Mouse (Mus musculus): ENCODE results near the gene Dync1i1.
A peak's percentile ranks its signal among the peaks of the same experiment; 100 is the strongest.
"Not testable (repeated sequence)": the region's sequence is repeated elsewhere in the genome, so short reads cannot be mapped to it uniquely, and the experiment has no call there.

Dync1i1 gene

GRCm38 (mm10) chr6:5725611-5726236 lies at the start of gene Dync1i1:
Dync1i1 (plus strand) TSS chr6:5725639.
- DNase-seq, result peak in 1 of 2 experiments; percentile 4

- no peak for DNase-seq
Measured at GRCm38 (mm10) chr6:5679738-5680137, 45.7 kb upstream of the Dync1i1 start.

GRCm38 (mm10) chr6:5701826-5702225 lies 23.6 kb upstream of the Dync1i1 start:
- DNase-seq, result no peak

- DNase-seq, result not testable (repeated sequence)
Measured at GRCm38 (mm10) chr6:5707894-5708293, 17.5 kb upstream of the Dync1i1 start.

GRCm38 (mm10) chr6:5710063-5710605 lies 15.3 kb upstream of the Dync1i1 start:
- no peak for DNase-seq

GRCm38 (mm10) chr6:5712620-5713019 lies 12.8 kb upstream of the Dync1i1 start:
- no peak for DNase-seq

- no peak for DNase-seq
Measured at GRCm38 (mm10) chr6:5715101-5715618, 10.3 kb upstream of the Dync1i1 start.

GRCm38 (mm10) chr6:5718955-5719354 lies 6.5 kb upstream of the Dync1i1 start:
- DNase-seq, result no peak

- DNase-seq, result not testable (repeated sequence)
Measured at GRCm38 (mm10) chr6:5720716-5721115, 4.7 kb upstream of the Dync1i1 start.

GRCm38 (mm10) chr6:5723986-5724385 lies 1.5 kb upstream of the Dync1i1 start:
- no peak for DNase-seq

- no peak for DNase-seq
Measured at GRCm38 (mm10) chr6:5726237-5726670, 815 bp downstream of the Dync1i1 start.

GRCm38 (mm10) chr6:5733217-5733616 lies 7.8 kb downstream of the Dync1i1 start:
- no peak for DNase-seq

- DNase-seq, result no peak
Measured at GRCm38 (mm10) chr6:5734398-5734797, 9.0 kb downstream of the Dync1i1 start.

- no peak for DNase-seq
Measured at GRCm38 (mm10) chr6:5734862-5735261, 9.4 kb downstream of the Dync1i1 start.

GRCm38 (mm10) chr6:5739711-5740110 lies 14.3 kb downstream of the Dync1i1 start:
- DNase-seq, result no peak

- no peak for DNase-seq
Measured at GRCm38 (mm10) chr6:5741395-5742032, 16.1 kb downstream of the Dync1i1 start.

- DNase-seq, result no peak
Measured at GRCm38 (mm10) chr6:5750079-5750711, 24.8 kb downstream of the Dync1i1 start.

GRCm38 (mm10) chr6:5752128-5752527 lies 26.7 kb downstream of the Dync1i1 start:
- no peak for DNase-seq

- no peak for DNase-seq
Measured at GRCm38 (mm10) chr6:5752617-5753016, 27.2 kb downstream of the Dync1i1 start.

- no peak for DNase-seq
Measured at GRCm38 (mm10) chr6:5756509-5757130, 31.2 kb downstream of the Dync1i1 start.

GRCm38 (mm10) chr6:5762943-5763342 lies 37.5 kb downstream of the Dync1i1 start:
- no peak for DNase-seq

GRCm38 (mm10) chr6:5768576-5768975 lies 43.1 kb downstream of the Dync1i1 start:
- DNase-seq, result no peak

GRCm38 (mm10) chr6:5770283-5770682 lies 44.8 kb downstream of the Dync1i1 start:
- no peak for DNase-seq
